Mouse (Mus musculus) forebrain, embryonic 16.5 days (tissue): ENCODE data around the gene Itpr2. TPM values are rescaled to one million over a fixed set of nuclear protein-coding genes. Genes with fewer than 3 reads are reported as not detected.

Experiments
- ATAC-seq: fragments of 200-750 bp; cut with Nextera tagmentation; 2 replicates; pipeline ENCODE4 v1.8.0; 2017; ENCODE audit warnings: mild to moderate bottlenecking, moderate library complexity
- H3K27ac ChIP-seq: fragments of 300-500 bp; sonication (generic); 2 replicates; pipeline ENCODE4 v1.5.1; 2014; ENCODE audit warnings: low read length, control low read depth
- H3K27me3 ChIP-seq: fragments of 300-500 bp; sonication (generic); replicated peaks from 2 replicates; pipeline ENCODE4 v1.6.1; 2014; ENCODE audit warnings: low read length; ENCODE audit not compliant: control insufficient read depth, insufficient read depth
- H3K36me3 ChIP-seq: fragments of 300-500 bp; sonication (generic); 2 replicates; pipeline ENCODE4 v1.6.1; 2014; ENCODE audit not compliant: control insufficient read depth, insufficient read depth
- H3K4me1 ChIP-seq: fragments of 300-500 bp; sonication (generic); replicated peaks from 2 replicates; pipeline ENCODE4 v1.6.1; 2014; ENCODE audit warnings: low read length; ENCODE audit not compliant: control insufficient read depth, insufficient read depth
- H3K4me2 ChIP-seq: fragments of 300-500 bp; sonication (generic); 2 replicates; pipeline ENCODE4 v1.6.1; 2014; ENCODE audit warnings: mild to moderate bottlenecking, low read length, control low read depth
- H3K4me3 ChIP-seq: fragments of 300-500 bp; sonication (generic); replicated peaks from 2 replicates; pipeline ENCODE4 v1.5.1; 2014; ENCODE audit warnings: mild to moderate bottlenecking, low read length, control low read depth
- H3K9ac ChIP-seq: fragments of 300-500 bp; sonication (generic); replicated peaks from 2 replicates; pipeline ENCODE4 v1.6.1; 2014; ENCODE audit warnings: low read depth, low read length, control low read depth
- H3K9me3 ChIP-seq: fragments of 300-500 bp; sonication (generic); 2 replicates; pipeline ENCODE4 v1.6.1; 2016; ENCODE audit warnings: low read length; ENCODE audit not compliant: control insufficient read depth
- WGBS: fragments of 180-500 bp; shearing (Covaris S2); extraction: QIAGEN DNeasy Blood & Tissue Kit; methylation state at CpG from one replicate; pipeline ENCODE4 v1.1.7; 2014; 5-methylcytosine and 5-hydroxymethylcytosine counted together
- polyA plus RNA-seq: library from polyadenylated mRNA; unstranded; fragments of >200 nt; fragmentation: Nextera tagmentation; extraction: Ambion mirVana; gene quantifications from 2 replicates; pipeline ENCODE4 v1.2.1, GENCODE M21; 2015

Itpr2 gene
- polyA plus RNA-seq, 1 experiment from 2014 or later, result 4.7 TPM

DNA sequence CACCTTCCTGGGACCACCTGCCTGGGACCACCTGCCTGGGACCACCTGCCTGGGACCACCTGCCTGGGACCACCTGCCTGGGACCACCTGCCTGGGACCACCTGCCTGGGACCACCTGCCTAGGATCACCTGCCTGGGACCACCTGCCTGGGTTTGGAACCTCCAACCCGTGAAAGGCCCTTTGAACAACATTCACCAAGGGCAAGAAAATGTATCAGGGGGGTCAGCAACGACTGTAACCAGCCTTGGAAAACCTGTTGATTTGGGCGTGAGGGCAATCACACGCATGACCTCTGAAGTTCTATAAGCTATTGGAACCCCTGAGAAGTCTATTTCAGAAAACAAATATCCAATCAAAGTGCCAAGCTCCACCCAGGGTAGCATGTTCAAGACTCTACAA lies 2.5 kb downstream of the Itpr2 start:
- Histone ChIP-seq H3K27ac (no peak overlapping the region), H3K4me2 (no peak overlapping the region), H3K4me3 (no peak overlapping the region), H3K4me1 (peaks cover 16% of the 10 kb centered on the region), H3K9ac (no peak overlapping the region), H3K36me3 (no peaks in the 10 kb centered on the region), H3K9me3 (no peaks in the 10 kb centered on the region), H3K27me3 (peaks cover 13% of the 10 kb centered on the region; the same call in 1 of the 2 replicates)
- no peak for ATAC-seq
- WGBS, result 84% methylated on average over 4 of the region's 4 CpGs

DNA sequence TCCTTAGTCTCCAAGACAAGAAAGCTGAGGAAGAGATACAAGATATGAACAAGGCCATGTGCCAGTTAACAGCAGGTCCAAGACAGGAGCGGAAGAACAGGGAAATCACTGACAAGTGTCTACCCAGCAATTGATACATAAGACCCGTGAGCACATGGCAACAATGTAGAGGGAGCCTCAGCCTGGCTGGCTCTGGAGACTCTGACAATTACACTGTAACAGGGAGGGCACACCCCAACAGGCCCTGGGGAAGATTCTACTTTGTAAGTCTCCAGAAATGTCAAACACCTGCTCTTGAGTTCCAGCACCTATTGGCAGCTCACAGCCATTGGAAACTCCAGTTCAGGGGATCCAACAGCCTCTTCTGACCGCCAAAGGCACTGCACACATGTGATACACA lies 3.6 kb downstream of the Itpr2 start:
- no peaks in the 10 kb centered on the region for H3K9me3 ChIP-seq
- WGBS, result 82% methylated on average over 3 of the region's 3 CpGs
- no peak overlapping the region for H3K4me2 ChIP-seq
- H3K9ac ChIP-seq, result no peak overlapping the region
- ATAC-seq, result no peak
- H3K27me3 ChIP-seq, result peaks cover 13% of the 10 kb centered on the region; the same call in 1 of the 2 replicates
- no peak overlapping the region for H3K4me3 ChIP-seq
- H3K27ac ChIP-seq, result no peak overlapping the region
- peaks cover 16% of the 10 kb centered on the region for H3K4me1 ChIP-seq
- no peaks in the 10 kb centered on the region for H3K36me3 ChIP-seq

DNA sequence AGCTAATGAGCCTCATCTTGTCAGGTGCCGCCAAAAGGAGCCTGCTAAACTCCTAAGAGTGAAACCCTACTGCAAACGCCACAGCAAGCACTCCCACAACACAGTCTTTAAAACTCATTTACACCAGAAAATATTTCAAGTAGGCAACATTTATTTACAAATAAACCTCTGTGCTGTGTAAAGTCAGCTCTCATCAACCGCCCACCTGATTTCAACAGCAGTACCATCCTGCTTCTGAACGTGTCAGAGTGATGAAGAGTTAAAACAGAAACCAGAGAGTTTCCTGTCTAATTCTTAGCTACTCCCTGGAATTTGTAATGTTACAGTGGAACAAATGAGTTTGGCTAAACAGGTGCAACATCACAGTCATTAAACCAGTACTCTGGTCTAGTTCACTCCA lies 4.2 kb downstream of the Itpr2 start:
- no peak overlapping the region for H3K4me3 ChIP-seq
- H3K36me3 ChIP-seq, result no peaks in the 10 kb centered on the region
- H3K4me1 ChIP-seq, result peaks cover 15% of the 10 kb centered on the region
- H3K9me3 ChIP-seq, result no peaks in the 10 kb centered on the region
- no peak overlapping the region for H3K4me2 ChIP-seq
- H3K27ac ChIP-seq, result no peak overlapping the region
- no peak for ATAC-seq
- 70% methylated on average over 4 of the region's 4 CpGs for WGBS
- no peak overlapping the region for H3K9ac ChIP-seq
- H3K27me3 ChIP-seq, result peaks cover 10% of the 10 kb centered on the region; the same call in 1 of the 2 replicates

DNA sequence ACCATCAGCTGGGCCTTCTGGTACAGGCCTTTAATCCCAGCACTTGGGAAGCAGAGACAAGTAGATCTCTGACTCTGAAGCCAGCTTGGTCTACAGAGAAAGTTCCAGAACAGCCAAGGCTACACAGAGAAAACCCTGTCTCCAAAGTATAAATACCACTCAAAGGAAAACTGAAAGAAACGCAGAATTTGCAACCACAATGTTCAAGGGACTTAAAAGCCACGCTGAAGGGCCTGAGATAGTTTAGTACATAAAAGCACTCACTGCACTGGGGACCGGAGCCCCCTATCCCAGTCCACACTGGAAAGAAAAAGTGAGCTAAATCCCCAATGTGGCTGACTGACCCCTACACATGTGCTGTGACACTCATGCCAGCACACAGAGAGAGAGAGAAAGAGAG lies 4.6 kb downstream of the Itpr2 start:
- Histone ChIP-seq H3K27ac (no peak overlapping the region), H3K9me3 (no peaks in the 10 kb centered on the region), H3K27me3 (peaks cover 10% of the 10 kb centered on the region; the same call in 1 of the 2 replicates), H3K4me2 (no peak overlapping the region), H3K36me3 (no peaks in the 10 kb centered on the region), H3K9ac (no peak overlapping the region), H3K4me1 (peaks cover 11% of the 10 kb centered on the region), H3K4me3 (no peak overlapping the region)
- WGBS, result 69% methylated on average over 3 of the region's 3 CpGs
- ATAC-seq, result no peak

DNA sequence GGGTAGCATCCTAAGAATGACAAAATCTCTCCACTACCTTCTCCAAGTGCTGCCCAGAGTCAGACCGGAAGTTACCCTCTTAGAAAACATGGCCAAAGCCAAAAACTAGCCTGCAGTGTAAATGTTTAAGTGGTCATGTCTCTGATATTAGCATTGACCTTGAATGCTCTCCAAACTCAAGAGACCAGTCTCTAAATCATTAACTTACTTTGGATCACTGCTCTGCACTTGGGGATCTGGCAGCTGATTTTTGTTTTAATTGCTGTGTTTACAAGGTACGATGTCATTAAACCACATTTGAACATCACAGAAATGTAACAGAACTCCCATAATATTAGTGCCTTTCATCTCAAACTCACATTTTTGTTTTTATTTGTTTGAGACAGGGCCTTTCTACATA lies 10.3 kb downstream of the Itpr2 start:
- no peaks in the 10 kb centered on the region for H3K9me3 ChIP-seq
- no peaks in the 10 kb centered on the region for H3K4me1 ChIP-seq
- H3K27me3 ChIP-seq, result no peaks in the 10 kb centered on the region
- no peak overlapping the region for H3K9ac ChIP-seq
- 87% methylated on average over 2 of the region's 2 CpGs for WGBS
- ATAC-seq, result no peak
- H3K4me2 ChIP-seq, result no peak overlapping the region
- H3K36me3 ChIP-seq, result no peaks in the 10 kb centered on the region
- no peak overlapping the region for H3K4me3 ChIP-seq
- no peak overlapping the region for H3K27ac ChIP-seq

DNA sequence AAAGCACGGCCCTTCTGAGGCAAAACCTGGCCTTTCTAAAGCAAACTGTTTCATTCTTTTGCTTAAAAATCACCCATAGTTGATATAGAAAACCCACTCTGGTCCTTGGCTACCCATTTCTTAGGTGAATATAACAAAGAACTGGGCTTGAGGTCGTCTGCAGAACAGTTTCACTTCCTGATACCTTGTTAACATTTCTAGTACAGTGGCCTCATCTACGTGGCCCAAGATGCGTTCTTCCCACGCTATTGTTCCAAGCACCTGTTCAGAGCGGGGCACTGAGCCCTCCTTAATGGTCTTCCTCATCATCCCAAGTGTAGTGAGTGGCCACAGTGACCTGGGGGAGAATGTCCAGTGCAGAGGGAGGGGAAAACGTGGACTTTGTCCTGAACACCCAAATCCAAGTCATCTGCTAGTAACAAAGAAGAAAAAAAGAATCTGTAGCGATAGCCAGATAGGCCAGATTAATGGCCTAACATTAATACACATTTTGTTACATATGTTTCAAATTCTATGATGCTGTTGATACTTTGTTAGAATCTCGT lies 11.5 kb downstream of the Itpr2 start:
- Histone ChIP-seq H3K9ac (no peak overlapping the region), H3K4me2 (no peak overlapping the region), H3K9me3 (no peaks in the 10 kb centered on the region), H3K27ac (no peak overlapping the region), H3K4me3 (no peak overlapping the region), H3K36me3 (no peaks in the 10 kb centered on the region), H3K27me3 (no peaks in the 10 kb centered on the region), H3K4me1 (no peaks in the 10 kb centered on the region)
- WGBS, result 84% methylated on average over 9 of the region's 9 CpGs
- no peak for ATAC-seq

DNA sequence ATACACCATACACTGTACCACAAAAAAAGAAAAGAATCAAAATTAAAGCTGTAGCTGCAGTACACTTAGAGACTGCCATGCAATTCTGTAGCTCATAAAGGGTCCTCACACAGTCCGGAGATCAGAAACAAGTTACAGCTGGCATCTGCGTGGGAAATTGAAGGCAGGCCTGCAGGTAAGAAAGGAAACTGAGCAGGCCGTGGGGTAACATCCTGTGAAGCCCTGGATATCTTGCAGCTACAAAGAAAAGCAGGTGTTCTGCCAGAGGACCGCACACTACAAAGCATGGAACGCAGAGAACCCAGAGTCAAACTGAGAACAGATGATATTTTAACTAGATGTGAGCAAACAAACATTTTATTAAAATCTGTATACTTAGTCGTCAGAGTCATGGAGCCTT lies 12.2 kb downstream of the Itpr2 start:
- H3K27ac ChIP-seq, result no peak overlapping the region
- no peak overlapping the region for H3K9ac ChIP-seq
- H3K4me2 ChIP-seq, result no peak overlapping the region
- no peaks in the 10 kb centered on the region for H3K27me3 ChIP-seq
- H3K4me1 ChIP-seq, result no peaks in the 10 kb centered on the region
- H3K36me3 ChIP-seq, result no peaks in the 10 kb centered on the region
- WGBS, result 92% methylated on average over 6 of the region's 6 CpGs
- no peak overlapping the region for H3K4me3 ChIP-seq
- no peaks in the 10 kb centered on the region for H3K9me3 ChIP-seq
- ATAC-seq, result no peak

DNA sequence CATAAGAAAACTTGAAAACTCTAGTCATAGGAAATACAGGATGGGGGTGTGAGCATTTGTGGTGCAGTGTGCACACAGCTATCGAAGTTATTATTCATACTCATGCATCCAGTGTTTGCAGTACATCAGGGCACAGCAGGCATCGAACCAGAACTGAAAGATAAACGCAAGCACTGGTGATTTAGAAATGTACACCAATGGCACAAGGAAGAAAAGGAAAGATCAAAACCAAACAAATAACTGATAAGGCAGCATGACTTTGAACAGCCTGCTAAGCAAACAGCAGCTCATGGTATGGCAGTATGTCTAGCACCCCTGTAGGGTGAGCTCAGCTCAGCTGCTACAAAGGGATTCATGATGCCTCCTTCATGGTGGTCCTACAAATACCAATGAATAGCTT lies 13.3 kb downstream of the Itpr2 start:
- Histone ChIP-seq H3K4me2 (no peak overlapping the region), H3K9me3 (no peaks in the 10 kb centered on the region), H3K9ac (no peak overlapping the region), H3K27ac (no peak overlapping the region), H3K27me3 (no peaks in the 10 kb centered on the region), H3K4me1 (no peaks in the 10 kb centered on the region), H3K36me3 (no peaks in the 10 kb centered on the region), H3K4me3 (no peak overlapping the region)
- WGBS, result 87% methylated on average over 3 of the region's 3 CpGs
- ATAC-seq, result no peak

DNA sequence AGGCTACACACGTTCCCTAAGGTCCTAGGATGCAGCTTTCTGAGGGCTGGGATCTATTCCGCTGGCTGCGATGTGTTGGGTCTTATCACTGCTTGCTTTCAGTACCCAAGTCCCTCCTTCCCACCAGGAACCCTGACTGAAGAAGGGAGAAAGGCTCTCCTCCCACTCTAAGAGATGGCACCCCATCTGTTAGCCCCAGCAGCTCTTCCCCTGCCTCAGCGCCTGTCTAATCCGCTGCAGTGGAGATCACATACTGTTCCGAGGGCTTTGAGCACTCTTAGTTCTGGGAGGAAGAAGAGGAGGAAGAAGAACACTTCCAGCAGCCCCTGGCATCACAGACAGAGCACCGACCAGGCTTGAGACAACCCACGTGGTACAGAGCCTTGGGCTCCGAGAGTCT lies 14.9 kb downstream of the Itpr2 start:
- Histone ChIP-seq H3K9ac (no peak overlapping the region), H3K4me2 (no peak overlapping the region), H3K36me3 (no peaks in the 10 kb centered on the region), H3K4me1 (no peaks in the 10 kb centered on the region), H3K9me3 (no peaks in the 10 kb centered on the region), H3K27me3 (no peaks in the 10 kb centered on the region), H3K4me3 (no peak overlapping the region), H3K27ac (no peak overlapping the region)
- no peak for ATAC-seq
- WGBS, result 76% methylated on average over 9 of the region's 9 CpGs

DNA sequence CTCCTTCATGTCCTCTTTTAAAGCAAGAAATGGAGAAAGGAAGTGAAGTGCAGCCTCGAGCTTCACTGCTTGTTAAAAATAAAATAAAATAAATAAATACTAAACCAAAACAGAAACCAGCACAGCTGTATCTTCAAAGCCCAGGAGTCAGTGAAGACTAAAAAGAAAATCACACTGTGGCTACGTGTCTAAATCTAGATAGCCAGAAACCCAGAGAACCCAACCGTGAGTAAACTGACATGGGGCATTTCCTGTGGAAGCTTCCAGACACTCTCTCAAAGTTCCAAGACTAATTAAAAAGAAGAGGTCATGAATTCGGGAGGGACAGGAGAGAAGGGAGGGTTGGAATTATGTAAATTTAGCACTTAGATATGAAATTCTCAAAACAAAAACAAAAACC lies 15.9 kb downstream of the Itpr2 start:
- ATAC-seq, result no peak
- WGBS, result 69% methylated on average over 4 of the region's 4 CpGs
- no peaks in the 10 kb centered on the region for H3K9me3 ChIP-seq

More for the DNA sequence above, 15.9 kb downstream of the Itpr2 start:
- H3K27ac ChIP-seq, result no peak overlapping the region
- H3K27me3 ChIP-seq, result no peaks in the 10 kb centered on the region
- no peak overlapping the region for H3K4me2 ChIP-seq
- H3K4me3 ChIP-seq, result no peak overlapping the region
- no peaks in the 10 kb centered on the region for H3K4me1 ChIP-seq
- no peaks in the 10 kb centered on the region for H3K36me3 ChIP-seq
- no peak overlapping the region for H3K9ac ChIP-seq
